Mouse (Mus musculus): Measurements from ENCODE around the gene Gm1979. TPM values are rescaled to one million over a fixed set of nuclear protein-coding genes. Genes with fewer than 3 reads are reported as not detected.

Gm1979 gene
- not detected for polyA plus RNA-seq (2015; fragmentation: Illumina TruSeq; extraction: RNeasy Lipid Tissue Mini Kit (QIAGEN cat#74804); ENCODE audit: low read depth, low replicate concordance)

GRCm38 (mm10) chr5:26004698-26005097 is at the start of gene Gm1979:
TSS of gene Gm1979 (minus strand) at chr5:26004798.

GRCm38 (mm10) chr5:26039458-26039857 is 34.9 kb upstream of the Gm1979 start, which contains the start of gene Speer4a:
TSS of gene Speer4a (minus strand) at chr5:26039558.

GRCm38 (mm10) chr5:26022816-26023215 is 18.2 kb upstream of the Gm1979 start, which contains the start of gene Gm5862:
TSS of gene Gm5862 (minus strand) at chr5:26022916.

GRCm38 (mm10) chr5:25988550-25988949 is 16.0 kb downstream of the Gm1979 start, which contains the start of gene Gm21698:
TSS of gene Gm21698 (minus strand) at chr5:25988650.

GRCm38 (mm10) chr5:25972563-25972962 is 32.0 kb downstream of the Gm1979 start, which contains the start of gene Gm21680:
TSS of gene Gm21680 (minus strand) at chr5:25972663.

GRCm38 (mm10) chr5:25954317-25954716 is 50.3 kb downstream of the Gm1979 start, which contains the start of gene Gm21671:
TSS of gene Gm21671 (minus strand) at chr5:25954417.

Other genes starting within 250 kb of the Gm1979 start
- gene Actr3b, start 244.8 kb downstream of the Gm1979 start, polyA plus RNA-seq (2015; fragmentation: Illumina TruSeq; extraction: RNeasy Lipid Tissue Mini Kit (QIAGEN cat#74804); ENCODE audit: low read depth, low replicate concordance), result 146 TPM
- gene Gm21663, start 62.4 kb downstream of the Gm1979 start, polyA plus RNA-seq (2015; fragmentation: Illumina TruSeq; extraction: RNeasy Lipid Tissue Mini Kit (QIAGEN cat#74804); ENCODE audit: low read depth, low replicate concordance), result not detected
- gene Gm21671, start 50.4 kb downstream of the Gm1979 start, polyA plus RNA-seq (2015; fragmentation: Illumina TruSeq; extraction: RNeasy Lipid Tissue Mini Kit (QIAGEN cat#74804); ENCODE audit: low read depth, low replicate concordance), result not detected
- not detected for gene Gm21680, start 32.1 kb downstream of the Gm1979 start, polyA plus RNA-seq (2015; fragmentation: Illumina TruSeq; extraction: RNeasy Lipid Tissue Mini Kit (QIAGEN cat#74804); ENCODE audit: low read depth, low replicate concordance)
- not detected for gene Gm21698, start 16.1 kb downstream of the Gm1979 start, polyA plus RNA-seq (2015; fragmentation: Illumina TruSeq; extraction: RNeasy Lipid Tissue Mini Kit (QIAGEN cat#74804); ENCODE audit: low read depth, low replicate concordance)
- gene Gm5862, start 18.1 kb upstream of the Gm1979 start, polyA plus RNA-seq (2015; fragmentation: Illumina TruSeq; extraction: RNeasy Lipid Tissue Mini Kit (QIAGEN cat#74804); ENCODE audit: low read depth, low replicate concordance), result not detected
- not detected for gene Speer4a, start 34.8 kb upstream of the Gm1979 start, polyA plus RNA-seq (2015; fragmentation: Illumina TruSeq; extraction: RNeasy Lipid Tissue Mini Kit (QIAGEN cat#74804); ENCODE audit: low read depth, low replicate concordance)
- not detected for gene Gm7347, start 53.8 kb upstream of the Gm1979 start, polyA plus RNA-seq (2015; fragmentation: Illumina TruSeq; extraction: RNeasy Lipid Tissue Mini Kit (QIAGEN cat#74804); ENCODE audit: low read depth, low replicate concordance)
- gene Gm10471, start 84.5 kb upstream of the Gm1979 start, polyA plus RNA-seq (2015; fragmentation: Illumina TruSeq; extraction: RNeasy Lipid Tissue Mini Kit (QIAGEN cat#74804); ENCODE audit: low read depth, low replicate concordance), result not detected
- gene 5031410I06Rik, start 100.6 kb upstream of the Gm1979 start, polyA plus RNA-seq (2015; fragmentation: Illumina TruSeq; extraction: RNeasy Lipid Tissue Mini Kit (QIAGEN cat#74804); ENCODE audit: low read depth, low replicate concordance), result not detected
- not detected for gene Gm10220, start 116.6 kb upstream of the Gm1979 start, polyA plus RNA-seq (2015; fragmentation: Illumina TruSeq; extraction: RNeasy Lipid Tissue Mini Kit (QIAGEN cat#74804); ENCODE audit: low read depth, low replicate concordance)

Data from brain, adult 10 weeks (tissue).